7 mouse cellular contexts compared by ENCODE assay signal in the genomic region with DNA sequence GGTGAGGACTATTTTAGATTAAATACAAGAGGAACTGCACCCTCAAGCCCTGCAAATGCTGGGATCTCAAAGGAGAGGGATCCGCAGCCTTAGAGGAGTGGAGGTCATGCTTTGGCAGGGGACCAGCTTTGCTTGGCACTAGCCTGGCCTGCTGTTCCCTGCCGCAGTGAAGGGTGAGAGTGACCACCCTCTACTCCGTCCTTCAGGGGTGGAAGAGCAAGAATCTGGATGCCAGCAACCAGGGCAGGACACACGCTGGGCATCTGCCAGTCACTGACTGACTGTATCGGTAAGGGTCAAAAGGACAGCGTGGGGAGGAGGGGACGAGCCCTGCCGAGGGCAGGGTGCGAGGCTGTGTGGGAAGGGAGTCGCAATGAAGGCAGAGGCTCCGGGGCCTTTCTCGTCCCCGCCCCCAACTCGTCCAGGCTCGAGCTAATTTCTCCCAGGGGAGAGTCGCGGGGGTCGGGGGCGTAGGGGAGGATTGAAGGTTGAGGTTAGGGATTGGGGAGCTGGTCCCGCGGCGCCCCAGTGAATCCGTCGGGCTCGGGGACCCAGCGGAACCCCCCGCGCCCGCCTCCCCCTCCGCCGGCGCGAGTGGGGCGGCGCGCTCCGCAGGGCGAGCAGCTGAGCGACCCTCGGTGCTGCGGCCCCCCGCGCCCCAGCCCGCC. TPM values are rescaled to one million over a fixed set of nuclear protein-coding genes. Genes with fewer than 3 reads are reported as not detected.
A peak's percentile ranks its signal among the peaks of the same experiment; 100 is the strongest.
DNase-seq lines count a peak whose midpoint lies in the region; ATAC-seq and TF ChIP-seq lines count a peak whose summit lies in the region.

Rasl10b (plus strand) TSS at position 51 of the 668 bp plus-strand sequence.

- H3K4me2 ChIP-seq in heart, postnatal 0 days (ENCODE audit: low read depth, low read length), result peak within 1 kb of the TSS; percentile 89

- peak within 1 kb of the TSS; percentile 68 for H3K9ac ChIP-seq in ES-E14 (ENCODE audit: insufficient read depth, low read depth, low read length, poor library complexity, severe bottlenecking)
- peak within 1 kb of the TSS; percentile 74 for H3K9ac ChIP-seq in heart, postnatal 0 days (replicated peaks; ENCODE audit: low read depth, low read length)

- H3K4me3 ChIP-seq in ES-E14 (ENCODE audit: insufficient read depth in 1 of 2, low read depth in 1 of 2, low read length in 2 of 2, poor library complexity in 1 of 2, severe bottlenecking in 1 of 2), result peak within 1 kb of the TSS; percentile 77 to 79
- peak within 1 kb of the TSS; percentile 72 for H3K4me3 ChIP-seq in heart, postnatal 0 days (ENCODE audit: low read depth, low read length)

- TF ChIP-seq EP300 in heart, postnatal 0 days (IDR thresholded peaks at IDR 0.05; ENCODE audit: low read depth), result no peak

- peak; percentile 84 for ATAC-seq in heart, postnatal 0 days (ENCODE audit: insufficient read depth, low read depth)

- H3K27ac ChIP-seq in ES-E14 (ENCODE audit: insufficient read depth, low read depth, low read length, poor library complexity, severe bottlenecking), result no peak within 1 kb of the TSS
- H3K27ac ChIP-seq in heart, postnatal 0 days (ENCODE audit: low read depth), result peak within 1 kb of the TSS; percentile 27

- no peaks in the 10 kb centered on the region for H3K27me3 ChIP-seq in heart, postnatal 0 days (ENCODE audit: control insufficient read depth, insufficient read depth, low read length)

- no peaks in the 10 kb centered on the region for H3K36me3 ChIP-seq in ES-E14 (ENCODE audit: control insufficient read depth, insufficient read depth, low read length, poor library complexity, severe bottlenecking)
- H3K36me3 ChIP-seq in heart, postnatal 0 days (replicated peaks; ENCODE audit: control insufficient read depth, insufficient read depth, low read length), result peaks cover 4% of the 10 kb centered on the region; the same call in 1 of the 2 replicates

- in situ Hi-C loops in ES-E14 (cut with MboI; ENCODE audit: low sequenced_read_pairs in 2 of 2, unreplicated experiment in 2 of 2), result loop anchor here in 1 of 2 experiments (25.0 kb wide), 1 partner anchor 347 kb away; the partner anchor contains the start of gene Slfn2

- H3K4me1 ChIP-seq in ES-E14 (ENCODE audit: control insufficient read depth in 2 of 2, insufficient read depth in 2 of 2, low read length in 2 of 2, poor library complexity in 1 of 2), result peaks cover 4 to 7% of the 10 kb centered on the region in 2 experiments
- H3K4me1 ChIP-seq in heart, postnatal 0 days (ENCODE audit: control insufficient read depth, insufficient read depth), result peaks cover 12% of the 10 kb centered on the region

- DNase-seq in ES-E14 (ENCODE audit: low read depth, low spot score), result no peak
- DNase-seq in ZHBTc4 (ENCODE audit: low read depth, low spot score), result peak; percentile 46
- peak; percentile 62 for DNase-seq in embryo, embryonic 10.5 days (ENCODE audit: low spot score)
- DNase-seq in heart, postnatal 0 days (ENCODE audit: low spot score), result peak; percentile 66
- peak; percentile 65 to 69 for DNase-seq in kidney, postnatal 36 days
- DNase-seq in lung, postnatal 14 days, result peak; percentile 17
- no peak for DNase-seq in B cell, adult 2 months

- no peaks in the 10 kb centered on the region for H3K9me3 ChIP-seq in ES-E14 (ENCODE audit: control insufficient read depth, insufficient read depth, low read depth, low read length)
- H3K9me3 ChIP-seq in heart, postnatal 0 days (replicated peaks; ENCODE audit: control insufficient read depth, low read length), result no peaks in the 10 kb centered on the region

- 2% methylated on average over 20 of the region's 44 CpGs for WGBS in heart, postnatal 0 days

- no peak for TF ChIP-seq CTCF in heart, postnatal 0 days (IDR thresholded peaks at IDR 0.05; ENCODE audit: low read depth)

TF ChIP-seq in ES-E14, 5 proteins besides CTCF, POLR2A, EP300 and RAD21:
- no peak for TF ChIP-seq HCFC1 (IDR thresholded peaks at IDR 0.05; ENCODE audit: borderline replicate concordance, insufficient read depth, low read length)
- no peak for TF ChIP-seq ZNF384 (IDR thresholded peaks at IDR 0.05; ENCODE audit: low read depth, low read length)
- TF ChIP-seq CHD2 (IDR thresholded peaks at IDR 0.05; ENCODE audit: low read depth, low read length), result no peak
- no peak for TF ChIP-seq MAFK (IDR thresholded peaks at IDR 0.05; ENCODE audit: insufficient read depth, low read depth, low read length)
- TF ChIP-seq ZC3H11A (IDR thresholded peaks at IDR 0.05; ENCODE audit: borderline replicate concordance, low read depth, low read length), result no peak
TF ChIP-seq in ES-E14: peak in this region for 0.

RNA-seq across cellular contexts. Expression of gene Rasl10b, which starts in this region (rescaled TPM):
- total RNA-seq in ES-E14 (2012; rRNA removed), result 1.2 and 1.9 TPM in 2 replicates
- total RNA-seq in heart, postnatal 0 days (2014; rRNA removed; ENCODE audit: low replicate concordance), result 31.1 and 45.3 TPM in 2 replicates
- polyA plus RNA-seq in heart, postnatal 0 days (2015; fragmentation: Nextera tagmentation; extraction: Ambion mirVana), result 7.9 and 9.2 TPM in 2 replicates

Comparison
In these comparisons a context has a peak if more than half of its experiments do, and no peak if none do; other contexts are left out.
1. RNA of gene Rasl10b (total RNA-seq): 31.1 to 45.3 TPM in heart, postnatal 0 days; 1.2 to 1.9 TPM in ES-E14; every median in the first group is over 10 times any median in the second.
2. DNase-seq: peak in ZHBTc4 (single experiment), embryo, embryonic 10.5 days (single experiment), heart, postnatal 0 days (single experiment), kidney, postnatal 36 days (2 of 2) and lung, postnatal 14 days (single experiment); none in ES-E14 (single experiment) and B cell, adult 2 months (0 of 2).